Mouse (Mus musculus): Measurements from ENCODE around the gene Ecel1.
A peak's percentile ranks its signal among the peaks of the same experiment; 100 is the strongest.

Ecel1 gene

DNA sequence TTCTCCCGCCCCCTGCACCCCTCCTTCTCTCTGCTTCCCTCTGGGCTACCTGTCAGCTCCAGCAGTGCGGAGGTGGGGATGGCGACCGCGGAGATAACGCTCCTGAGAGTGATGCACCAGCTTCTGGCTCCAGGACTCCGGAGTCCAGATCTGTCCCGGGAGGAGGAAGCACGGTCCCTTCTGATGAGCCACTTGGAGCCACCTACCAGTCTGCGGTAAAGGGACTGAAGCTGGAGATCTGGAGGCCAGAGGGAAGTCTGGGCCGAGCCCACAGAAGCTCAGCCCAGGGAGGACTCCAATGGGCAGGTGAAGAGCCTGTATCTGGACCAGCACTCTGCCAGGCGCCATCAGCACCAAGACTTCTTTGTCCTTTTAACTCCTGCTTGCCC, at the start of gene Ecel1:
Ecel1 (minus strand) TSS at position 323 of the 389 bp plus-strand sequence.
- H3K9me3 ChIP-seq (ENCODE audit: low read length): peaks cover 15% of the 10 kb centered on the region; the same call in 1 of the 2 replicates
- peaks cover 33% of the 10 kb centered on the region for H3K4me1 ChIP-seq (replicated peaks; ENCODE audit: low read depth, low read length)
- H3K27me3 ChIP-seq (ENCODE audit: insufficient read depth, low read length): peaks cover 96% of the 10 kb centered on the region

DNA sequence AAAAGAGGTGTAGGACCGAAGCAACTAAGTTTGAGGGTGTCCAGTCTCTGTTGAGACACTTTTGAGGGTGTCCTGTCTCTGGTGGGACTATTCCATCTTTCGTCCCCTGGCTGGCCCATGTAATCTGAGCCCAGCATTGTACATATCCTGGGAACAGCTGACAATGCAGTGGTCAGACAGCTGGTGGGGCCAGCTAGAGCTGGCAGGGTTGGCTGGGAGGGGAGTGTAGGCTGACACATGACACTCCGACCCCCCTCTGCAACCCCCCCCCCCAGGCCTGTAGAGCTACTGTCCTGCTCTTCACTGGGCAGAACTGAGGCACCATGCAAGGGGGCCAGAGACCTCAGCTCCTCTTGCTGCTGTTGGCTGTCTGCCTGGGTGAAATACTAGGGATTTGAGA, 49.2 kb upstream of the Ecel1 start:
- peaks cover 48% of the 10 kb centered on the region for H3K27me3 ChIP-seq (ENCODE audit: insufficient read depth, low read length)
- TF ChIP-seq CTCF (conservative IDR thresholded peaks at IDR 0.05; ENCODE audit: low read length) (no peak), NANOG (IDR thresholded peaks at IDR 0.05; ENCODE audit: borderline replicate concordance, low read length) (no peak), POU5F1 (IDR thresholded peaks at IDR 0.05; ENCODE audit: borderline replicate concordance, low read length) (no peak)
- H3K4me1 ChIP-seq (replicated peaks; ENCODE audit: low read depth, low read length): peaks cover 40% of the 10 kb centered on the region
- H3K36me3 ChIP-seq (ENCODE audit: insufficient read depth, low read length): no peaks in the 10 kb centered on the region
- H3K9me3 ChIP-seq (ENCODE audit: low read length): no peaks in the 10 kb centered on the region
- H3K4me3 ChIP-seq (replicated peaks; ENCODE audit: low read length): no peak overlapping the region

More for the DNA sequence above, at the start of gene Ecel1:
- H3K36me3 ChIP-seq (ENCODE audit: insufficient read depth, low read length): no peaks in the 10 kb centered on the region
- H3K4me3 ChIP-seq (replicated peaks; ENCODE audit: low read length): peak within 1 kb of the TSS; percentile 73
- TF ChIP-seq CTCF (conservative IDR thresholded peaks at IDR 0.05; ENCODE audit: low read length) (no peak), POU5F1 (IDR thresholded peaks at IDR 0.05; ENCODE audit: borderline replicate concordance, low read length) (no peak), NANOG (IDR thresholded peaks at IDR 0.05; ENCODE audit: borderline replicate concordance, low read length) (no peak)

DNA sequence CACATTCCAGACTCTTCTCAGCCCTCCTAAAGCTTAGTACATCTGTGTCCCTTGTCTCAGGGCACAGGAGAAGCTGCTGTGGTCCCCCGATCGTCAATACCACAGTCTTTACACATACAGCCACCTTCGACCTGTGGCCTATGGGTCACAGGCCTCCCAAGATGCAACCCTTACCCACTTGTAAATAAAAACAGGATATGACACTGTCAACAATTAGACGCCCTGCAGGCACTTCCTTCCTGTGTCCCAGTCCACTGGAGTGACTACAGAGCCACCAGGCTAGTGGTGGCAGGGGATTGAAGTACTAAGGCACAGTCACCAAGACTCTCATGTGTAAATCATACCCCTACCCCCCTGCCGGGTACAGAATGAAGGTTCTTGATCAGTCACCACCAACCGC, 48.7 kb upstream of the Ecel1 start:
- Histone ChIP-seq H3K9me3 (ENCODE audit: low read length) (no peaks in the 10 kb centered on the region), H3K27me3 (ENCODE audit: insufficient read depth, low read length) (peaks cover 48% of the 10 kb centered on the region), H3K36me3 (ENCODE audit: insufficient read depth, low read length) (no peaks in the 10 kb centered on the region), H3K4me3 (replicated peaks; ENCODE audit: low read length) (no peak overlapping the region), H3K4me1 (replicated peaks; ENCODE audit: low read depth, low read length) (peaks cover 39% of the 10 kb centered on the region)
- TF ChIP-seq CTCF (conservative IDR thresholded peaks at IDR 0.05; ENCODE audit: low read length) (no peak), NANOG (IDR thresholded peaks at IDR 0.05; ENCODE audit: borderline replicate concordance, low read length) (no peak), POU5F1 (IDR thresholded peaks at IDR 0.05; ENCODE audit: borderline replicate concordance, low read length) (no peak)

DNA sequence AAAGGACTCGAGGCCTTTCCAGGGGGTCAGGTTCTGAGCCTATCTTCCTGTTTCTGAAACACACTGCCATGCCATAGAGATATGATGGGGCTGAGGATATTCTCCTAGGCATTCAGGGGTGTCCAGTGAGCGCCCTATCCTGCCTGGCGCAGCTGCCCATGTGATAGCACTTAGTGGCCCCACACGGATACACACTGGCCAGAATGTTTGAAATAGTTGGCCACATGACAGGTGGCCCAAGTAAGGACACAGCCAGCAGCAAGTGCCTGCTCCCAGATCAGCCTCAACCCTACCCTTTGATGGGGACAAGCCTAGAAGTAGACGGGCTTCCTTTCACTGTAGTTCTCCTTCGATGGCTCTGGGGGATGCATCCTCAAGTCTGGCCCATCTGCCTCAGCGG, 48.1 kb upstream of the Ecel1 start, which contains the start of gene Chrng:
Chrng (plus strand) TSS at position 193 of the 400 bp plus-strand sequence.
- no peaks in the 10 kb centered on the region for H3K9me3 ChIP-seq (ENCODE audit: low read length)
- H3K4me3 ChIP-seq (replicated peaks; ENCODE audit: low read length): no peak within 1 kb of the TSS
- H3K36me3 ChIP-seq (ENCODE audit: insufficient read depth, low read length): no peaks in the 10 kb centered on the region
- TF ChIP-seq CTCF (conservative IDR thresholded peaks at IDR 0.05; ENCODE audit: low read length) (no peak), NANOG (IDR thresholded peaks at IDR 0.05; ENCODE audit: borderline replicate concordance, low read length) (no peak), POU5F1 (IDR thresholded peaks at IDR 0.05; ENCODE audit: borderline replicate concordance, low read length) (no peak)
- peaks cover 33% of the 10 kb centered on the region for H3K4me1 ChIP-seq (replicated peaks; ENCODE audit: low read depth, low read length)
- H3K27me3 ChIP-seq (ENCODE audit: insufficient read depth, low read length): peaks cover 48% of the 10 kb centered on the region

DNA sequence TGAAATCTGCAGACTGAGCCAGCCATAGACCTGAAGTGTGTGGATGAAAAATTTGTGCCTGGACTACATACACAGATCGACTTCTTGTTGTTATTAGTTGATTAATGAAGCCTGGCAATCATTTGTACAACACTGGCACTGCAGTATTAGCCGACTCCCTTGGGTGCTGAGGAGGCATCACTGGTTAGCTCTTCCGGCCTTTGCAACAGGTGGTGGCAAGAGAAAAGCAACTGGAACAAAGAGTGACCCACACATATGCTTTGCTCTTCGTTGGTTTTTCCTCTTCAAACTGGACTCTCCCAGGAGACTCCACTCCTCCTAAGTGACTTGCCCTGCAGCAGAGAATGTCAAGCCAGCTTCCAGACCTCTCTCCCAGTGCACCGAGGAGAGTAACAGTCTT, 47.5 kb upstream of the Ecel1 start:
- Histone ChIP-seq H3K9me3 (ENCODE audit: low read length) (no peaks in the 10 kb centered on the region), H3K27me3 (ENCODE audit: insufficient read depth, low read length) (peaks cover 53% of the 10 kb centered on the region), H3K4me3 (replicated peaks; ENCODE audit: low read length) (no peak overlapping the region), H3K4me1 (replicated peaks; ENCODE audit: low read depth, low read length) (peaks cover 28% of the 10 kb centered on the region), H3K36me3 (ENCODE audit: insufficient read depth, low read length) (no peaks in the 10 kb centered on the region)
- TF ChIP-seq POU5F1 (IDR thresholded peaks at IDR 0.05; ENCODE audit: borderline replicate concordance, low read length) (no peak), NANOG (IDR thresholded peaks at IDR 0.05; ENCODE audit: borderline replicate concordance, low read length) (no peak), CTCF (conservative IDR thresholded peaks at IDR 0.05; ENCODE audit: low read length) (no peak)

DNA sequence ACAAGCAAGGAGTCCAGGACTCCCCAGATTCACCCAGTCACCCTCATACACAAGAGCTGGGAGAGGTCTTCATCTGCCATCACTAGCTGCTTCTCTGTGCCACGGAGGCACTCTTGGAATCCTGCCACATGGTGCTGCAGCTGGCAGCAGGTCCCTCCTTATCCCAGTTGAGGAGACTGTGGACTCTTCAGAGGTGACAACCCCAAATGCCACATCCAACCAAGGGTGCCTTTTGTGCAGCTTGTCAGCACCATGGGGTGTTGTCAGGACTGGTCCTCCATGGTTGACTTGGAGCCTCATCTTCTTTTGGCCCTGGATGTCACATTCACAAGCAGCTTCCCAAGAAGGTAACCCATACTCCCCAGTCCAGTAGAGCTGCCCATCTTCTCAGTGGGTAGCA, 45.5 kb upstream of the Ecel1 start:
- H3K4me3 ChIP-seq (replicated peaks; ENCODE audit: low read length): no peak overlapping the region
- H3K9me3 ChIP-seq (ENCODE audit: low read length): no peaks in the 10 kb centered on the region
- peaks cover 30% of the 10 kb centered on the region for H3K4me1 ChIP-seq (replicated peaks; ENCODE audit: low read depth, low read length)
- peaks cover 48% of the 10 kb centered on the region for H3K27me3 ChIP-seq (ENCODE audit: insufficient read depth, low read length)
- H3K36me3 ChIP-seq (ENCODE audit: insufficient read depth, low read length): no peaks in the 10 kb centered on the region
- no peak for TF ChIP-seq POU5F1 (IDR thresholded peaks at IDR 0.05; ENCODE audit: borderline replicate concordance, low read length)
- no peak for TF ChIP-seq CTCF (conservative IDR thresholded peaks at IDR 0.05; ENCODE audit: low read length)

DNA sequence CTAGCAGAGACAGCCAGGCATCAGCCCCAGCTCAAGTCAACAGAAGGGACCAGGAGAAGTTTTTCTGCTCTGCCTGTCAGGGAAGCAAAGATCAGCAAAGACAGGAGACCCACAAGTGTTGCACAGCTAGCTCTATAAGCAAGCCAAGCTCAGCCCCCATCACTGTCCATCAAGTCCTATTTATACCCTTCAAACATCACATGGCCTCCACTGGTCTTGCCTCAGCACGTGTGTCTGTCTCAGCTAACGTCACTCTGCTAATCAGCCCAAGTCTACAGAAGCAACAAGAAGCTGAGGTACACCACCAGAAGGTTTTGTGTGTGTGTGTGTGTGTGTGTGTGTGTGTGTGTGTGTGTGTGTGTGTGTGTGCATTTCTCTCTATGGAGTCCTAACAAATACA, 44.5 kb upstream of the Ecel1 start:
- H3K4me1 ChIP-seq (replicated peaks; ENCODE audit: low read depth, low read length): peaks cover 20% of the 10 kb centered on the region
- H3K9me3 ChIP-seq (ENCODE audit: low read length): no peaks in the 10 kb centered on the region
- H3K27me3 ChIP-seq (ENCODE audit: insufficient read depth, low read length): peaks cover 40% of the 10 kb centered on the region
- TF ChIP-seq POU5F1 (IDR thresholded peaks at IDR 0.05; ENCODE audit: borderline replicate concordance, low read length) (no peak), CTCF (conservative IDR thresholded peaks at IDR 0.05; ENCODE audit: low read length) (no peak), NANOG (IDR thresholded peaks at IDR 0.05; ENCODE audit: borderline replicate concordance, low read length) (no peak)
- no peak overlapping the region for H3K4me3 ChIP-seq (replicated peaks; ENCODE audit: low read length)
- H3K36me3 ChIP-seq (ENCODE audit: insufficient read depth, low read length): no peaks in the 10 kb centered on the region

DNA sequence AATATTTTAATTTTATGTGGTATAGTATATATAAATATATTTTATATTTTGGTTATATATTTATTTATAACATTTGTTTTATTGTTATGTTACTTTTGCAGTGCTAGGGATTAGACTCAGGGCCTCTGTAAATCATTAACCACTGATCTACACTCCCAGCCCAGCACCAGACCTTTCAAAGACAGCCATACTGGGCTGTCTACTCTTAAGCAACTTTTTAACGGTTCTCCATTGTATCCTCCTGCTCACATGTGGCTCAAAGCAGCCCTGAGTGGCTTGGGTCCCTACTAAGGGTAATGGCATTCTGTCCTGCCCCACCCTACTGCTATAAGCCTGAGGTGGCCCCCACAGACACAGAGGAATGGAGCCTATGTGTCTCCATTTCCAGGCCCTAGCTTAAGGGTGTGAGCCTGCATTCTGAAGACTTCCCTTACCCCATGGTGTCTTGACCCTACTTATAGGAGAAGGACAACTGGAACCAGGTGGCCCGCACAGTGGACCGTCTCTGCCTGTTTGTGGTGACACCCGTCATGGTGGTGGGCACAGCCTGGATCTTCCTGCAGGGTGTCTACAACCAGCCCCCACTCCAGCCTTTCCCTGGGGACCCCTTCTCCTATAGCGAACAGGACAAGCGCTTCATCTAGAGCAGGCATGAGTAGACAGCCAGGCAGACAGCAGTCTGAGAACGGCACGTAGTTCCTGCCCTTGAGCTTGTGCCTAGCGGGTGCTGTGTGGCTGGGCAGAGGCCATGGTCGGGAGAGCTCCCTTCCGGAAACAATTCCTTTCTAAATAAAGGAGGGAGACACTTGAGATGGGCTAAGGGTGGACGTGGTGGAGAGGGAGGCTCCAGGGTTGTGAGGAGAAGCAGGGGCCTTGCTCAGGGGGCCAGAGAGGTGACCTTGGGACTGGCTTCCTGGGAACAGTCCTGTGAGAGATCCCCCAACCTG, 42.1 kb upstream of the Ecel1 start:
- H3K27me3 ChIP-seq (ENCODE audit: insufficient read depth, low read length): peaks cover 27% of the 10 kb centered on the region
- no peak for TF ChIP-seq POU5F1 (IDR thresholded peaks at IDR 0.05; ENCODE audit: borderline replicate concordance, low read length)
- TF ChIP-seq CTCF (conservative IDR thresholded peaks at IDR 0.05; ENCODE audit: low read length): no peak
- no peak for TF ChIP-seq NANOG (IDR thresholded peaks at IDR 0.05; ENCODE audit: borderline replicate concordance, low read length)
- no peak overlapping the region for H3K4me3 ChIP-seq (replicated peaks; ENCODE audit: low read length)
- no peaks in the 10 kb centered on the region for H3K9me3 ChIP-seq (ENCODE audit: low read length)
- peaks cover 13% of the 10 kb centered on the region for H3K4me1 ChIP-seq (replicated peaks; ENCODE audit: low read depth, low read length)
- H3K36me3 ChIP-seq (ENCODE audit: insufficient read depth, low read length): no peaks in the 10 kb centered on the region
